Mouse (Mus musculus): ENCODE measurements around the gene Mtfmt.

DNA sequence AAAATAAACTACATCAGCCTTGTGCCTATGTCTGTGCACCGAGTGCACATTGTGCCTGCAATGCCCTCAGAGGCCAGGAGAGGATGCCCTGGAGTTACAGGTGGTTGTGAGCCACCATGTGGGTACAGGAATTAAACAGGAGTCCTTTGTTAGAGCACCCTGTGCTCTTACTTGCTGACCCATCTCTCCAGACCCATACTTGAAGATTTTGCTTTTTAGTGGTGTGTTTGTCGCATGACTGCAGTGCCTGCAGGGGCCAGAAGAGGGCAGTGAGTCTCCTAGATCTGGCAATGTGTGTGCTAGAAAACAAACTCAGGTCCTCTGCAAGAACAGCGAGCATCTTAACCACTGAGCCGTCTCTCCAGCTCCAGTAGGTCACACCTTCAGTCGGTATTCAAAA lies 1.4 kb upstream of the Mtfmt start:
- TF ChIP-seq TAL1 (conservative IDR thresholded peaks at IDR 0.05; ENCODE audit: low read depth, low read length), result no peak
- TF ChIP-seq CTCF (IDR thresholded peaks at IDR 0.05; ENCODE audit: low read depth, low read length), result peak; percentile 55
- TF ChIP-seq GATA2 (IDR thresholded peaks at IDR 0.05; ENCODE audit: borderline replicate concordance, low read depth, low read length), result no peak
